Mouse (Mus musculus): ENCODE results near the gene Wee1.

DNA sequence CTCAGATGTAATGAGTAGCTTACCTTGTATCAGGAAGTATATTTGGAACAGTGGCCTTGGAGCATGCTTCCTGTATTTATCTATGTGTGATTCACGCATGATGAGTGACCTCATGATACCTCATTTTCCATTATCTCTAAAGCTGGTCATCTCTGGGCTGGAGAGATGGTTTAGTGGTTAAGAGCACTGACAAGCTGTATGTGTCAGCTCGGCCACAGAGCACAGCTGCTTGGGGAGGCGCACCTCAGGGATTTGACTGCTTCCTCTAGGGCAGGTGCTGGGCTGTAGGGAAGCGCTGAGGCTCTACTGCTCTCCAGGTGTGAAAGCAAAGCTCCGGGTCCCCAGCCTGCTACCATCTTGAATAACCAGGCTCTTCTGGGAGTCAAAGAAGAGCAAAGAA lies 43.7 kb upstream of the Wee1 start:
- TF ChIP-seq POLR2A (IDR thresholded peaks at IDR 0.05; ENCODE audit: insufficient read length, low read depth) = no peak
- TF ChIP-seq CEBPB (IDR thresholded peaks at IDR 0.05; ENCODE audit: insufficient read depth, poor library complexity, severe bottlenecking) = no peak
- TF ChIP-seq TCF12 (IDR thresholded peaks at IDR 0.05; ENCODE audit: insufficient read depth, poor library complexity, severe bottlenecking) = no peak
